Mouse (Mus musculus) R1 (cell line): ENCODE results near the gene Slco4a1.

Source experiments
- DNase-seq: peaks from one replicate; pipeline ENCODE4 v3.0.0-alpha.2; 2018; ENCODE audit warnings: low read depth, low spot score

The Slco4a1 gene

GRCm38 (mm10) chr2:180455723-180456698 is at the start of gene Slco4a1:
Slco4a1 (plus strand) TSS chr2:180456245.
- DNase-seq = peak; percentile 95

GRCm38 (mm10) chr2:180408410-180408809 is 47.6 kb upstream of the Slco4a1 start:
- DNase-seq = peak; percentile 36

GRCm38 (mm10) chr2:180410432-180410831 is 45.6 kb upstream of the Slco4a1 start:
- no peak for DNase-seq

- peak; percentile 21 for DNase-seq
Observed at GRCm38 (mm10) chr2:180411013-180411412, 45.0 kb upstream of the Slco4a1 start.

GRCm38 (mm10) chr2:180415627-180416026 is 40.4 kb upstream of the Slco4a1 start:
- no peak for DNase-seq

GRCm38 (mm10) chr2:180417731-180418130 is 38.3 kb upstream of the Slco4a1 start:
- peak; percentile 46 for DNase-seq

- no peak for DNase-seq
Observed at GRCm38 (mm10) chr2:180420641-180421040, 35.4 kb upstream of the Slco4a1 start.

GRCm38 (mm10) chr2:180425115-180425514 is 30.9 kb upstream of the Slco4a1 start:
- no peak for DNase-seq

GRCm38 (mm10) chr2:180427073-180427472 is 29.0 kb upstream of the Slco4a1 start:
- no peak for DNase-seq

GRCm38 (mm10) chr2:180428331-180428730 is 27.7 kb upstream of the Slco4a1 start:
- peak; percentile 37 for DNase-seq

- no peak for DNase-seq
Observed at GRCm38 (mm10) chr2:180430648-180431047, 25.4 kb upstream of the Slco4a1 start.

- peak; percentile 87 for DNase-seq
Observed at GRCm38 (mm10) chr2:180432042-180432668, 23.9 kb upstream of the Slco4a1 start.

- DNase-seq = peak; percentile 41
Observed at GRCm38 (mm10) chr2:180432751-180433150, 23.3 kb upstream of the Slco4a1 start.

GRCm38 (mm10) chr2:180433350-180433749 is 22.7 kb upstream of the Slco4a1 start:
- no peak for DNase-seq

GRCm38 (mm10) chr2:180435341-180435926 is 20.6 kb upstream of the Slco4a1 start:
- no peak for DNase-seq

GRCm38 (mm10) chr2:180437149-180437864 is 18.7 kb upstream of the Slco4a1 start:
- DNase-seq = no peak

- DNase-seq = no peak
Observed at GRCm38 (mm10) chr2:180439791-180440190, 16.3 kb upstream of the Slco4a1 start.

- DNase-seq = no peak
Observed at GRCm38 (mm10) chr2:180440596-180441332, 15.3 kb upstream of the Slco4a1 start.

GRCm38 (mm10) chr2:180442061-180442460 is 14.0 kb upstream of the Slco4a1 start:
- DNase-seq = no peak

- no peak for DNase-seq
Observed at GRCm38 (mm10) chr2:180443861-180444260, 12.2 kb upstream of the Slco4a1 start.
